Mouse (Mus musculus): ENCODE measurements around the gene Mical3. TPM values are rescaled to one million over a fixed set of nuclear protein-coding genes. Genes with fewer than 3 reads are reported as not detected.

The Mical3 gene
- polyA plus RNA-seq, 1 experiment from 2014 or later: 11.8 TPM

DNA sequence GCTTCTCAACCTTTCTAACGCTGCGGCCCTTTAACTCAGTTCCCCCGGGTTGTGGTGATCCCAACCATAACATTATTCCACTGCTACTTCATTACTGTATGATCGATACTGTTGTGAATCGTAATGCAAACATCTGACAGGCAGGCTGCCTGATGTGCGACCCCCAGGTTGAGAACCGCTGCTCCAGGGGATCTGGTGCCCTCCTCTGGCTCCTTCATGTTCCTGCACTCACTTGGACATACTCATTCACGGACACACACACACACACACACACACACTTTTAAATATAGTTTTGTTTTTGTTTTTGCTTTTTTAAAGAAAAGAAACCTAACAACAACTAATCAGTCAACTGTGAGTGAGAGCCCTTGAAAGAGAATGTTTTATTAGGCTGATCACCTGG lies 19.3 kb upstream of the Mical3 start:
- no peak overlapping the region for H3K9ac ChIP-seq (ENCODE audit: low read length)
- ATAC-seq (ENCODE audit: low FRiP score): no peak
- no peak for DNase-seq (ENCODE audit: low spot score, missing footprints)

DNA sequence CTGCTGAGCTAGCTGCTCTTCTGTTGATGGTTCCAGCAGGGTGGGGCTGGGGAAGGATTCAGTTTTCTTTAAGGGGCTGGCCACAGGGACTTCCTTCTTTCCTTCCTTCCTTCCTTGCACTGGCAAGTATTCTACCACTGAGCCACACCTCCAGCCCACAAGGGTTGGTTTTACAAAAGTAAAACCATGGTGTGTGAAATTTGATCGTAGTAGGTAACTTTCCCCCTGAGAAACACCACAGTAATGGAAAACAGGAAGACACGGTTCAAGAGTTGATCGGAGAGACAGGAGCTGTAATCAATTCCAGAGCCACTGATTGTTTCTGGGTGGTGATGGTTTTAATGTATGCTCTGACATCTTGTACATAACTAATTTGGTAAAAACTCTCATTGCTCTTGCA lies 18.6 kb upstream of the Mical3 start:
- no peak overlapping the region for H3K4me2 ChIP-seq
- DNase-seq (ENCODE audit: low spot score, missing footprints) (no peak), ATAC-seq (ENCODE audit: low FRiP score) (no peak)
- H3K4me3 ChIP-seq (ENCODE audit: low read depth, low read length): no peak overlapping the region
- no peak overlapping the region for H3K27ac ChIP-seq (ENCODE audit: low read depth, low read length)
- H3K36me3 ChIP-seq (ENCODE audit: control insufficient read depth, insufficient read depth, low read length): no peaks in the 10 kb centered on the region
- peaks cover 16% of the 10 kb centered on the region for H3K4me1 ChIP-seq (ENCODE audit: control insufficient read depth, insufficient read depth, low read length)
- H3K27me3 ChIP-seq (ENCODE audit: control insufficient read depth, insufficient read depth, low read length): no peaks in the 10 kb centered on the region
- no peak overlapping the region for H3K9ac ChIP-seq (ENCODE audit: low read length)
- 82% methylated on average over 3 of the region's 3 CpGs for WGBS
- H3K9me3 ChIP-seq (ENCODE audit: control insufficient read depth, low read length): no peaks in the 10 kb centered on the region

More for the DNA sequence above, 19.3 kb upstream of the Mical3 start:
- H3K4me3 ChIP-seq (ENCODE audit: low read depth, low read length): no peak overlapping the region
- H3K36me3 ChIP-seq (ENCODE audit: control insufficient read depth, insufficient read depth, low read length): no peaks in the 10 kb centered on the region
- no peaks in the 10 kb centered on the region for H3K9me3 ChIP-seq (ENCODE audit: control insufficient read depth, low read length)
- no peak overlapping the region for H3K4me2 ChIP-seq
- no peak overlapping the region for H3K27ac ChIP-seq (ENCODE audit: low read depth, low read length)
- peaks cover 14% of the 10 kb centered on the region for H3K4me1 ChIP-seq (ENCODE audit: control insufficient read depth, insufficient read depth, low read length)
- no peaks in the 10 kb centered on the region for H3K27me3 ChIP-seq (ENCODE audit: control insufficient read depth, insufficient read depth, low read length)
- 93% methylated on average over 8 of the region's 8 CpGs for WGBS

DNA sequence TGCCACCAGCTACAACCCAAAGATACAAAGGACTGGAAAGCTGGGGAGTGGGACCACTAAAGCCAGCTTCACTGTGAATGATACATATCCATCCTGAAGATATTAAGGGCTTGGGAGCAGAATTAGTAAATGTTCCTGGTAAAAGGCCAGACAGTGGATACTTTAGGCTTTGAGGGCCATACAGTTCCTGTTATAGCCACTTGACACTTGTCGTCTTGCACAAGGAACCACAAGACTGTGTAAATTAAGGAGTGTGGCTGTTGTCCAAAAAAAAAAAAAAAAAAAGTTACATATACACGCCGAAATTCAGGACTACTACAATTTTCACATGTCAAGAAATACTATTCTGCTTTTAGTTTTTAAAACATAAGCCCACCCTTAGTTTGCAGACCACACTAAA lies 17.6 kb upstream of the Mical3 start:
- Histone ChIP-seq H3K27me3 (ENCODE audit: control insufficient read depth, insufficient read depth, low read length) (no peaks in the 10 kb centered on the region), H3K4me2 (no peak overlapping the region), H3K36me3 (ENCODE audit: control insufficient read depth, insufficient read depth, low read length) (no peaks in the 10 kb centered on the region), H3K27ac (ENCODE audit: low read depth, low read length) (no peak overlapping the region), H3K9me3 (ENCODE audit: control insufficient read depth, low read length) (no peaks in the 10 kb centered on the region), H3K4me1 (ENCODE audit: control insufficient read depth, insufficient read depth, low read length) (peaks cover 16% of the 10 kb centered on the region), H3K4me3 (ENCODE audit: low read depth, low read length) (no peak overlapping the region), H3K9ac (ENCODE audit: low read length) (no peak overlapping the region)
- ATAC-seq (ENCODE audit: low FRiP score): no peak
- WGBS: 55% methylated on average over 3 of the region's 3 CpGs
- peak; percentile 64 for DNase-seq (ENCODE audit: low spot score, missing footprints)

DNA sequence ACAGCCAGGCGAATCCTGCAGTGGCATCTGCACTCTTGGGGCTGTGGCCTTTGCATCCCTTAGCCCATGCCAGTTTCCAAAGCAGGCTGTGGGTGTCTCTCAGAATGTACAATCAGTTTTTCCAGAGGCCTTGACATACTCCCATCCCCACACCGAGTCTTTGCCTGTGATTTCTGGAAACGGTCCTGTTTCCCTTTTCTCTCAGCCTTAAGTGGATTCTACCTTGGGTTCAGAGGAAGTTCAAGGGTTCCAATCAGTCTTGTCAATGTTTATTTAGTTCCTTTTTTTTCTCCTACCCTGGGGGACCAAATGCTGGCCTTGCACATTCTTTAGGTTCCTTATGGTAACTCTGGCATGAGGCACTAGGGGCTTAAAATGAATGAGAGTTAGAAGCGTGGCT lies 16.0 kb upstream of the Mical3 start:
- ATAC-seq (ENCODE audit: low FRiP score) (no peak), DNase-seq (ENCODE audit: low spot score, missing footprints) (no peak)
- whole genome bisulfite sequencing: 40% methylated on average over 4 of the region's 4 CpGs
- Histone ChIP-seq H3K9me3 (ENCODE audit: control insufficient read depth, low read length) (no peaks in the 10 kb centered on the region), H3K27me3 (ENCODE audit: control insufficient read depth, insufficient read depth, low read length) (no peaks in the 10 kb centered on the region), H3K4me3 (ENCODE audit: low read depth, low read length) (no peak overlapping the region), H3K9ac (ENCODE audit: low read length) (no peak overlapping the region), H3K4me1 (ENCODE audit: control insufficient read depth, insufficient read depth, low read length) (peaks cover 16% of the 10 kb centered on the region), H3K36me3 (ENCODE audit: control insufficient read depth, insufficient read depth, low read length) (no peaks in the 10 kb centered on the region), H3K4me2 (no peak overlapping the region), H3K27ac (ENCODE audit: low read depth, low read length) (no peak overlapping the region)

DNA sequence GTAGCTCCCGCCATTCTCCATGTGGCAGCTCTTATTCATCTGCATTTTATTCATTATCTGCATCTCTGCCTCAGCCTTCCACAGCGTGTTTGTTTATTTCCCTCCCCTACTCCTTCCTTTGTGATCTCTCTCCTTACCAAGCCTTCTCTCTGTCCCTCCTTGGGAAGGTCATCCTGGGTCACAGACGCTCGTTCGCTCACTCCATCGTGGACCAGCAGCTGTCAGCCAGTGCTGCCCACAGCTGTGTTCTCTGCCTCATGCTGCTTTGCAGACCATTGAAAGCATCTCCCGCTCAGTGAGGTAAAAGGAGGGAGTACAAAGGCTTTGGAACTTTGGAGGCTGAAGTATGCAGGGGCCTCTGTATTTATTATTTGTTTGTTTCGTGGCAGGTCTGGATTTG lies 15.1 kb upstream of the Mical3 start:
- Histone ChIP-seq H3K9ac (ENCODE audit: low read length) (no peak overlapping the region), H3K9me3 (ENCODE audit: control insufficient read depth, low read length) (no peaks in the 10 kb centered on the region), H3K4me1 (ENCODE audit: control insufficient read depth, insufficient read depth, low read length) (peaks cover 16% of the 10 kb centered on the region), H3K27me3 (ENCODE audit: control insufficient read depth, insufficient read depth, low read length) (no peaks in the 10 kb centered on the region), H3K4me3 (ENCODE audit: low read depth, low read length) (no peak overlapping the region), H3K4me2 (no peak overlapping the region), H3K27ac (ENCODE audit: low read depth, low read length) (no peak overlapping the region; the same call in 1 of the 2 replicates), H3K36me3 (ENCODE audit: control insufficient read depth, insufficient read depth, low read length) (no peaks in the 10 kb centered on the region)
- 31% methylated on average over 8 of the region's 8 CpGs for WGBS
- DNase-seq (ENCODE audit: low spot score, missing footprints) (no peak), ATAC-seq (ENCODE audit: low FRiP score) (peak; percentile 55; the same call in 1 of the 2 replicates)

DNA sequence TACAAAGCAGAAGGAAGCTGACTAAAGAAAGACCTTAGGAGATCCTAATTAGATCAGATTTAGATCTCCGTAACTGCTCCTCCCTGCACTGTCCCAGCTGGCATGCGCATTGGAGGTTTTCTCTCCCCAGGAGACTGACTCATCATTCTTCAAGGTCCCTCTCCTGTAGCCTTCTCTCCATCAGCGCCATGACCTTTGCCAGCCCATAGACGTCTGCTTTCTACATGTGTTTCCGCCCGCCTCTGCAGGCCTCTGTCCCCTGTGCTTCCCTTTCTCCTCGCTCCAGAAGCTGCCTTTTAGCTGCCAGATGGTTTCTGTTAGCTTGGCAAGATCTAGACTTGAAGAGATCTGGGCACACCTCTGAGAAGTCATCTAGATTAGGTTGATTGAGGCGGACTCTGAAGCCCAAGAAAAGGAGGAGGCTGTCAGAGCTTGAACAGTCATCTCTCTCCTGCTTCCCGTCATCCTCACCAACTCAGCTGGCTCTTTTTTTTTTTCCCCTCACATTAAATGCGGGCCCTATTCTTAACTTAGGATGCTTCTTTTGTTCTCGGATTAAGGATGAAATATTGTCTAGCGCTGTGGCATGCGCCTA lies 14.3 kb upstream of the Mical3 start:
- H3K4me1 ChIP-seq (ENCODE audit: control insufficient read depth, insufficient read depth, low read length): peaks cover 16% of the 10 kb centered on the region
- no peak overlapping the region for H3K9ac ChIP-seq (ENCODE audit: low read length)
- no peak overlapping the region for H3K4me3 ChIP-seq (ENCODE audit: low read depth, low read length)
- H3K27me3 ChIP-seq (ENCODE audit: control insufficient read depth, insufficient read depth, low read length): no peaks in the 10 kb centered on the region
- ATAC-seq (ENCODE audit: low FRiP score) (no peak), DNase-seq (ENCODE audit: low spot score, missing footprints) (peak; percentile 83)
- H3K36me3 ChIP-seq (ENCODE audit: control insufficient read depth, insufficient read depth, low read length): no peaks in the 10 kb centered on the region
- H3K9me3 ChIP-seq (ENCODE audit: control insufficient read depth, low read length): no peaks in the 10 kb centered on the region
- H3K27ac ChIP-seq (ENCODE audit: low read depth, low read length): no peak overlapping the region
- no peak overlapping the region for H3K4me2 ChIP-seq
- WGBS: 52% methylated on average over 13 of the region's 13 CpGs

DNA sequence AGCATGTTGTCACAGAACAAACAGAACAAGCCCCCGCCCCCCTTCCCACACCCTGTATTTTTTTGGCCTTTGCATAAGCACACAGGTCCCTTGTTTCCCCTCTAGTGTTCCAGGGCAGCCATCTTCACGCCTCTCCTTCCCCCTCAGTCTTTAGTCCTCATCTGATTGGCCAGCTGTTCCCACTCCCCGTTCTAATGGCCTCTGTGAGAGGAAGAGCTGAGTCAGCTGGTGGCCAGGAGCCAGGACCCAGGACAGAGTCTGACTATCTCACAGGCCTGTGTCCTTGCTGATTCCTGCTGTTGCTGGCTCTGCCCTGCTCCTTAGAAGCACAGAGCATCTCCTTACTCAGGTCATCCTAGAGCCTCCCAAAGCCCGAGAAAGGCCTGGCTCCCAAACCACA lies 13.3 kb upstream of the Mical3 start:
- Histone ChIP-seq H3K4me1 (ENCODE audit: control insufficient read depth, insufficient read depth, low read length) (peaks cover 16% of the 10 kb centered on the region), H3K9me3 (ENCODE audit: control insufficient read depth, low read length) (no peaks in the 10 kb centered on the region), H3K27me3 (ENCODE audit: control insufficient read depth, insufficient read depth, low read length) (no peaks in the 10 kb centered on the region), H3K4me2 (no peak overlapping the region), H3K36me3 (ENCODE audit: control insufficient read depth, insufficient read depth, low read length) (no peaks in the 10 kb centered on the region), H3K9ac (ENCODE audit: low read length) (no peak overlapping the region), H3K27ac (ENCODE audit: low read depth, low read length) (no peak overlapping the region), H3K4me3 (ENCODE audit: low read depth, low read length) (no peak overlapping the region)
- DNase-seq (ENCODE audit: low spot score, missing footprints): no peak
- 66% methylated on average over 4 of the region's 4 CpGs for WGBS
- no peak for ATAC-seq (ENCODE audit: low FRiP score)

DNA sequence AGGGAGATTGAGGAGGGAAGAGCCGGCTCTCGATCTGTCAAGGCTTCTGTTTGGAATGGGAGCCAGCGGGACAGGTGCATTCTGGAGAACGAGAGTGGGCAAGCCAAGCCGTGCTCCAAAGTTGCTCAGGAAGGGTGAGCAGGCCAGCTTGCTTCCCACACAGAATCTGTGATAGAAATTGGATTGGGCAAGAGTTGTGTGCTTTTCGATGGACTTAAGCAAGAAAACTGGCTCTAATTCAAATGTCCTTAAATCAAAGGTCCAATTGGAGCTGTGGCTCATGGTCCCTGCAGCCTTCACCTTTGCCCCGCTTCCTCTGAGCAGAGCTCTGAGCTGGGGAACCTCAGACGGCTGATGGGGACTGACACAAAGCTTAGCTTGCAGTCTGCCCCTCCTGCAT lies 12.6 kb upstream of the Mical3 start:
- H3K9me3 ChIP-seq (ENCODE audit: control insufficient read depth, low read length): no peaks in the 10 kb centered on the region
- no peak overlapping the region for H3K9ac ChIP-seq (ENCODE audit: low read length)
- H3K36me3 ChIP-seq (ENCODE audit: control insufficient read depth, insufficient read depth, low read length): no peaks in the 10 kb centered on the region
- no peak overlapping the region for H3K27ac ChIP-seq (ENCODE audit: low read depth, low read length)
- no peak overlapping the region for H3K4me2 ChIP-seq
- no peaks in the 10 kb centered on the region for H3K27me3 ChIP-seq (ENCODE audit: control insufficient read depth, insufficient read depth, low read length)
- H3K4me3 ChIP-seq (ENCODE audit: low read depth, low read length): no peak overlapping the region
- ATAC-seq (ENCODE audit: low FRiP score) (no peak), DNase-seq (ENCODE audit: low spot score, missing footprints) (no peak)
- H3K4me1 ChIP-seq (ENCODE audit: control insufficient read depth, insufficient read depth, low read length): peaks cover 16% of the 10 kb centered on the region
- 85% methylated on average over 8 of the region's 8 CpGs for WGBS

DNA sequence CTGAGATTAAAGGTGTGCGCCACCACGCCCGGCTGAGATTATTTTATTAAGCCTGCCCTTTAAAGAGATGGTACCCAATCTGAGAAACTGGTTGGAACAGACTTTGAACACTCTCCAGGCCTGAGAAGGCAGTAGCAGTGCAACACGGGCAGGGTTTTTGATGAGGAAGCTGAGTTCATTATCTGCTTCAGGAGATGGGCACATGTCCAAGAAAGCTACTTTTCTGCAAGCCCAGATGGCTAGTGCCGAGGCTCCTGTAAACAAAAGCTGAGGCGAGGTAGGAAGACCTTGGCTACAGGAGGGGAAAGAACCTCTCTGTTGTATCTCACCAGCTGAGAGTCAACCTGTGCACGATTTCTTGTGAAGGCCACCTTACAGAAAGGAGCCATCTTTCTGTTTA lies 11.5 kb upstream of the Mical3 start:
- Histone ChIP-seq H3K4me3 (ENCODE audit: low read depth, low read length) (no peak overlapping the region), H3K27ac (ENCODE audit: low read depth, low read length) (no peak overlapping the region), H3K27me3 (ENCODE audit: control insufficient read depth, insufficient read depth, low read length) (no peaks in the 10 kb centered on the region), H3K9me3 (ENCODE audit: control insufficient read depth, low read length) (no peaks in the 10 kb centered on the region), H3K4me2 (no peak overlapping the region), H3K36me3 (ENCODE audit: control insufficient read depth, insufficient read depth, low read length) (no peaks in the 10 kb centered on the region), H3K4me1 (ENCODE audit: control insufficient read depth, insufficient read depth, low read length) (peaks cover 16% of the 10 kb centered on the region), H3K9ac (ENCODE audit: low read length) (no peak overlapping the region)
- DNase-seq (ENCODE audit: low spot score, missing footprints): no peak
- no peak for ATAC-seq (ENCODE audit: low FRiP score)
- WGBS: 89% methylated on average over 7 of the region's 7 CpGs

Measured in midbrain, embryonic 11.5 days (tissue).